Mouse (Mus musculus): Measurements from ENCODE around the gene Mtus2.

DNA sequence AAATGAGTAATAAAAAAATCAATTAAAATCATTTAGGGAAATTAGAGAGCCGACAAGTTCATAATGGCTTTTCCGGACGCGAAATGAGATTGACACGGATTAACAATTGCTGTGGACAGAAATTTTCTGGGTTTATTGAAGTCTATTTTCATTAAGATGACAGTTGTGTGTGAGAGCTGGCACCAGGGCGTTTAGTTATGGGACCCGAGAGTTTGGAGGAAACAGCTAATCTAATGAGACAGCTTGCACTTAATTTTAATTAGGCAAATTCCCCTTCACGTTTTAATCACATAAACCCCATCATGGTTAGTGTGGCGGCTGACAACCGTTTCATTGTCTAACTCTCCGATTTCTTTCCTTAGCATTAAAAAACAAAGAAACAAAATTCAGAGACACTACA, 60.3 kb downstream of the Mtus2 start:
- no peak for TF ChIP-seq E2F4 (IDR thresholded peaks at IDR 0.05; ENCODE audit: insufficient read depth)
- TF ChIP-seq MYOG (IDR thresholded peaks at IDR 0.05; ENCODE audit: control insufficient read depth in 1 of 3, insufficient read depth in 1 of 3, insufficient read length in 2 of 3, low read depth in 2 of 3) = no peak
- no peak for TF ChIP-seq POLR2A (IDR thresholded peaks at IDR 0.05; ENCODE audit: insufficient read length, low read depth)
- TF ChIP-seq POLR2AphosphoS2 (IDR thresholded peaks at IDR 0.05; ENCODE audit: insufficient read length, low read depth) = no peak
- TF ChIP-seq MAX (IDR thresholded peaks at IDR 0.05; ENCODE audit: low read depth) = no peak
- TF ChIP-seq CEBPB (IDR thresholded peaks at IDR 0.05; ENCODE audit: insufficient read depth, poor library complexity, severe bottlenecking) = no peak
- TF ChIP-seq USF1 (IDR thresholded peaks at IDR 0.05; ENCODE audit: low read depth) = no peak
- no peak for TF ChIP-seq MYOD1 (IDR thresholded peaks at IDR 0.05; ENCODE audit: control insufficient read depth in 1 of 3, insufficient read length in 2 of 3, low read depth in 2 of 3)
- TF ChIP-seq TCF12 (IDR thresholded peaks at IDR 0.05; ENCODE audit: insufficient read depth, poor library complexity, severe bottlenecking) = no peak
- TF ChIP-seq TCF3 (IDR thresholded peaks at IDR 0.05; ENCODE audit: insufficient read length, low read depth) = no peak

Data from myocyte (in vitro differentiated cells).